Mouse (Mus musculus): ENCODE measurements around the gene Olfr672. TPM values are rescaled to one million over a fixed set of nuclear protein-coding genes. Genes with fewer than 3 reads are reported as not detected.
"Not testable (repeated sequence)": the region's sequence is repeated elsewhere in the genome, so short reads cannot be mapped to it uniquely, and the experiment has no call there.

Gene Olfr672
- polyA plus RNA-seq (2014; fragmentation: Nextera tagmentation; extraction: Ambion mirVana), result not detected in 2 replicates

- Histone ChIP-seq H3K4me3 (ENCODE audit: low read depth, low read length) (no peak within 1 kb of the TSS), H3K27me3 (ENCODE audit: control insufficient read depth, insufficient read depth, low read length) (no peaks in the 10 kb centered on the region)
These were observed at the start of gene Olfr672 for GRCm38 (mm10) chr7:105001929-105002328. Olfr672 (minus strand) TSS chr7:105002029.

GRCm38 (mm10) chr7:105033836-105034235 lies 32.0 kb upstream of the Olfr672 start:
- DNase-seq (ENCODE audit: low spot score); H3K4me2 ChIP-seq (ENCODE audit: low read depth, severe bottlenecking); H3K4me1 ChIP-seq (ENCODE audit: control insufficient read depth, insufficient read depth, low read length); H3K9ac ChIP-seq (ENCODE audit: low read length); H3K27me3 ChIP-seq (ENCODE audit: control insufficient read depth, insufficient read depth, low read length); H3K4me3 ChIP-seq (ENCODE audit: low read depth, low read length); H3K27ac ChIP-seq (replicated peaks; ENCODE audit: low read depth, low read length); H3K9me3 ChIP-seq (ENCODE audit: control insufficient read depth, low read length); H3K36me3 ChIP-seq (ENCODE audit: control insufficient read depth, insufficient read depth, low read length); ATAC-seq (ENCODE audit: insufficient number of reproducible peaks, low FRiP score, low TSS enrichment, low read depth): not testable (repeated sequence)
- WGBS, result 60% methylated on average over 5 of the region's 5 CpGs

More at GRCm38 (mm10) chr7:105001929-105002328, at the start of gene Olfr672:
- ATAC-seq (ENCODE audit: insufficient number of reproducible peaks, low FRiP score, low TSS enrichment, low read depth) (no peak), DNase-seq (ENCODE audit: low spot score) (no peak)
- no peak within 1 kb of the TSS for H3K27ac ChIP-seq (replicated peaks; ENCODE audit: low read depth, low read length)
- H3K9ac ChIP-seq (ENCODE audit: low read length), result no peak within 1 kb of the TSS
- no peak within 1 kb of the TSS for H3K4me2 ChIP-seq (ENCODE audit: low read depth, severe bottlenecking)
- no peaks in the 10 kb centered on the region for H3K9me3 ChIP-seq (ENCODE audit: control insufficient read depth, low read length)
- H3K4me1 ChIP-seq (ENCODE audit: control insufficient read depth, insufficient read depth, low read length), result no peaks in the 10 kb centered on the region
- H3K36me3 ChIP-seq (ENCODE audit: control insufficient read depth, insufficient read depth, low read length), result no peaks in the 10 kb centered on the region

- Histone ChIP-seq H3K36me3 (ENCODE audit: control insufficient read depth, insufficient read depth, low read length) (no peaks in the 10 kb centered on the region), H3K27ac (replicated peaks; ENCODE audit: low read depth, low read length) (no peak within 1 kb of the TSS), H3K27me3 (ENCODE audit: control insufficient read depth, insufficient read depth, low read length) (no peaks in the 10 kb centered on the region), H3K4me2 (ENCODE audit: low read depth, severe bottlenecking) (no peak within 1 kb of the TSS), H3K9ac (ENCODE audit: low read length) (no peak within 1 kb of the TSS), H3K9me3 (ENCODE audit: control insufficient read depth, low read length) (no peaks in the 10 kb centered on the region), H3K4me1 (ENCODE audit: control insufficient read depth, insufficient read depth, low read length) (no peaks in the 10 kb centered on the region), H3K4me3 (ENCODE audit: low read depth, low read length) (no peak within 1 kb of the TSS)
- DNase-seq (ENCODE audit: low spot score), result no peak
- ATAC-seq (ENCODE audit: insufficient number of reproducible peaks, low FRiP score, low TSS enrichment, low read depth), result no peak
These were observed 30.6 kb upstream of the Olfr672 start, which contains the start of gene Olfr676 for GRCm38 (mm10) chr7:105032398-105032797. Olfr676 (plus strand) TSS chr7:105032698.

- no peaks in the 10 kb centered on the region for H3K9me3 ChIP-seq (ENCODE audit: control insufficient read depth, low read length)
- H3K4me2 ChIP-seq (ENCODE audit: low read depth, severe bottlenecking), result no peak within 1 kb of the TSS
- H3K4me1 ChIP-seq (ENCODE audit: control insufficient read depth, insufficient read depth, low read length), result no peaks in the 10 kb centered on the region
- H3K9ac ChIP-seq (ENCODE audit: low read length), result no peak within 1 kb of the TSS
- no peak for DNase-seq (ENCODE audit: low spot score)
- H3K27ac ChIP-seq (replicated peaks; ENCODE audit: low read depth, low read length), result no peak within 1 kb of the TSS
- WGBS, result 73% methylated on average over 1 of the region's 1 CpGs
- H3K27me3 ChIP-seq (ENCODE audit: control insufficient read depth, insufficient read depth, low read length), result no peaks in the 10 kb centered on the region
- H3K36me3 ChIP-seq (ENCODE audit: control insufficient read depth, insufficient read depth, low read length), result no peaks in the 10 kb centered on the region
- no peak within 1 kb of the TSS for H3K4me3 ChIP-seq (ENCODE audit: low read depth, low read length)
- no peak for ATAC-seq (ENCODE audit: insufficient number of reproducible peaks, low FRiP score, low TSS enrichment, low read depth)
These were observed 26.5 kb upstream of the Olfr672 start, which contains the start of gene Olfr675 for GRCm38 (mm10) chr7:105028360-105028759. Olfr675 (minus strand) TSS chr7:105028460.

GRCm38 (mm10) chr7:105022530-105022929 lies 20.7 kb upstream of the Olfr672 start:
- H3K9me3 ChIP-seq (ENCODE audit: control insufficient read depth, low read length), result no peaks in the 10 kb centered on the region
- no peak overlapping the region for H3K4me3 ChIP-seq (ENCODE audit: low read depth, low read length)
- DNase-seq (ENCODE audit: low spot score) (no peak), ATAC-seq (ENCODE audit: insufficient number of reproducible peaks, low FRiP score, low TSS enrichment, low read depth) (no peak)
- H3K27ac ChIP-seq (replicated peaks; ENCODE audit: low read depth, low read length), result no peak overlapping the region
- H3K9ac ChIP-seq (ENCODE audit: low read length), result no peak overlapping the region
- WGBS, result 76% methylated on average over 1 of the region's 1 CpGs
- H3K27me3 ChIP-seq (ENCODE audit: control insufficient read depth, insufficient read depth, low read length), result no peaks in the 10 kb centered on the region
- H3K36me3 ChIP-seq (ENCODE audit: control insufficient read depth, insufficient read depth, low read length), result no peaks in the 10 kb centered on the region
- no peak overlapping the region for H3K4me2 ChIP-seq (ENCODE audit: low read depth, severe bottlenecking)
- H3K4me1 ChIP-seq (ENCODE audit: control insufficient read depth, insufficient read depth, low read length), result no peaks in the 10 kb centered on the region

- H3K4me3 ChIP-seq (ENCODE audit: low read depth, low read length), result no peak within 1 kb of the TSS
- DNase-seq (ENCODE audit: low spot score) (no peak), ATAC-seq (ENCODE audit: insufficient number of reproducible peaks, low FRiP score, low TSS enrichment, low read depth) (no peak)
- no peak within 1 kb of the TSS for H3K4me2 ChIP-seq (ENCODE audit: low read depth, severe bottlenecking)
- H3K9ac ChIP-seq (ENCODE audit: low read length), result no peak within 1 kb of the TSS
- 79% methylated on average over 1 of the region's 1 CpGs for WGBS
- no peak within 1 kb of the TSS for H3K27ac ChIP-seq (replicated peaks; ENCODE audit: low read depth, low read length)
- H3K27me3 ChIP-seq (ENCODE audit: control insufficient read depth, insufficient read depth, low read length), result no peaks in the 10 kb centered on the region
- no peaks in the 10 kb centered on the region for H3K9me3 ChIP-seq (ENCODE audit: control insufficient read depth, low read length)
- no peaks in the 10 kb centered on the region for H3K4me1 ChIP-seq (ENCODE audit: control insufficient read depth, insufficient read depth, low read length)
- H3K36me3 ChIP-seq (ENCODE audit: control insufficient read depth, insufficient read depth, low read length), result no peaks in the 10 kb centered on the region
These were observed 22.8 kb downstream of the Olfr672 start, which contains the start of gene Olfr671 for GRCm38 (mm10) chr7:104979026-104979425. Olfr671 (minus strand) TSS chr7:104979126.

- DNase-seq (ENCODE audit: low spot score); H3K9me3 ChIP-seq (ENCODE audit: control insufficient read depth, low read length); H3K9ac ChIP-seq (ENCODE audit: low read length); H3K27me3 ChIP-seq (ENCODE audit: control insufficient read depth, insufficient read depth, low read length); H3K27ac ChIP-seq (replicated peaks; ENCODE audit: low read depth, low read length); H3K4me2 ChIP-seq (ENCODE audit: low read depth, severe bottlenecking); H3K36me3 ChIP-seq (ENCODE audit: control insufficient read depth, insufficient read depth, low read length); H3K4me1 ChIP-seq (ENCODE audit: control insufficient read depth, insufficient read depth, low read length); ATAC-seq (ENCODE audit: insufficient number of reproducible peaks, low FRiP score, low TSS enrichment, low read depth); H3K4me3 ChIP-seq (ENCODE audit: low read depth, low read length): not testable (repeated sequence)
- WGBS, result 80% methylated on average over 2 of the region's 2 CpGs
These were observed 29.3 kb downstream of the Olfr672 start for GRCm38 (mm10) chr7:104972507-104972906.

- no peak within 1 kb of the TSS for H3K27ac ChIP-seq (replicated peaks; ENCODE audit: low read depth, low read length)
- ATAC-seq (ENCODE audit: insufficient number of reproducible peaks, low FRiP score, low TSS enrichment, low read depth), result no peak
- H3K9me3 ChIP-seq (ENCODE audit: control insufficient read depth, low read length), result no peaks in the 10 kb centered on the region; the same call in 1 of the 2 replicates
- DNase-seq (ENCODE audit: low spot score), result no peak
- no peak within 1 kb of the TSS for H3K9ac ChIP-seq (ENCODE audit: low read length)
- no peaks in the 10 kb centered on the region for H3K36me3 ChIP-seq (ENCODE audit: control insufficient read depth, insufficient read depth, low read length)
- H3K4me2 ChIP-seq (ENCODE audit: low read depth, severe bottlenecking), result no peak within 1 kb of the TSS
- no peak within 1 kb of the TSS for H3K4me3 ChIP-seq (ENCODE audit: low read depth, low read length)
- no peaks in the 10 kb centered on the region for H3K27me3 ChIP-seq (ENCODE audit: control insufficient read depth, insufficient read depth, low read length)
- no peaks in the 10 kb centered on the region for H3K4me1 ChIP-seq (ENCODE audit: control insufficient read depth, insufficient read depth, low read length)
- WGBS, result 71% methylated on average over 1 of the region's 1 CpGs
These were observed 39.3 kb downstream of the Olfr672 start, which contains the start of gene Olfr670 for GRCm38 (mm10) chr7:104962520-104962919. Olfr670 (minus strand) TSS chr7:104962620.

- H3K4me3 ChIP-seq (ENCODE audit: low read depth, low read length); H3K4me2 ChIP-seq (ENCODE audit: low read depth, severe bottlenecking); H3K9ac ChIP-seq (ENCODE audit: low read length); H3K9me3 ChIP-seq (ENCODE audit: control insufficient read depth, low read length); DNase-seq (ENCODE audit: low spot score); H3K27ac ChIP-seq (replicated peaks; ENCODE audit: low read depth, low read length); ATAC-seq (ENCODE audit: insufficient number of reproducible peaks, low FRiP score, low TSS enrichment, low read depth); H3K27me3 ChIP-seq (ENCODE audit: control insufficient read depth, insufficient read depth, low read length); H3K36me3 ChIP-seq (ENCODE audit: control insufficient read depth, insufficient read depth, low read length); H3K4me1 ChIP-seq (ENCODE audit: control insufficient read depth, insufficient read depth, low read length): not testable (repeated sequence)
- WGBS, result 94% methylated on average over 16 of the region's 16 CpGs
These were observed 51.6 kb downstream of the Olfr672 start for GRCm38 (mm10) chr7:104950234-104950633.

Data from limb, embryonic 11.5 days (tissue).